In genomic region chr11:102945306-102946264, GRCm38 (mm10) we compare ENCODE assay signal across 9 mouse cellular contexts. TPM values are rescaled to one million over a fixed set of nuclear protein-coding genes. Genes with fewer than 3 reads are reported as not detected.
DNase-seq lines count a peak whose midpoint lies in the region; ATAC-seq and TF ChIP-seq lines count a peak whose summit lies in the region.
"Had no signal": no experiment of that assay in that cellular context is flagged by ENCODE, and none has a peak within 500 bp of the region (broad histone marks: within the 10 kb centered on the region; RNA-seq: fewer than 3 reads in every experiment).

No protein-coding gene starts in this region.

- intact Hi-C loops in heart, postnatal 14 days (cut with DNase I): loop anchor here (5.0 kb wide), 1 partner anchor 47 kb away; no protein-coding TSS in a partner anchor

- H3K36me3 ChIP-seq in heart, embryonic 14.5 days (ENCODE audit: control insufficient read depth, insufficient read depth, low read length): no peaks in the 10 kb centered on the region
- H3K36me3 ChIP-seq in hindbrain, embryonic 15.5 days: no peaks in the 10 kb centered on the region
- no peaks in the 10 kb centered on the region for H3K36me3 ChIP-seq in midbrain, postnatal 0 days (ENCODE audit: insufficient read depth, low read length)
- H3K36me3 ChIP-seq: G1E had no signal

- H3K9ac ChIP-seq in heart, embryonic 14.5 days (ENCODE audit: low read length): peak overlapping the region; percentile 44; the same call in 1 of the 2 replicates
- H3K9ac ChIP-seq in hindbrain, embryonic 15.5 days: peak overlapping the region; percentile 20; the same call in 1 of the 2 replicates
- H3K9ac ChIP-seq in midbrain, postnatal 0 days (replicated peaks; ENCODE audit: low read length, poor library complexity, severe bottlenecking): no peak overlapping the region

- TF ChIP-seq POLR2A in bone marrow, adult 2 months (IDR thresholded peaks at IDR 0.05; ENCODE audit: borderline replicate concordance, control insufficient read depth, low read depth, low read length): no peak

- no peak for DNase-seq in heart, postnatal 14 days
- DNase-seq in midbrain, postnatal 0 days (ENCODE audit: low spot score): no peak
- DNase-seq in adrenal gland, postnatal 14 days: no peak
- no peak for DNase-seq in layer of hippocampus, postnatal 36 days
- no peak for DNase-seq in right cerebral cortex, adult 2 months (ENCODE audit: low spot score in 2 of 2)

- H3K4me1 ChIP-seq in heart, embryonic 14.5 days (ENCODE audit: control insufficient read depth in 2 of 2, insufficient read depth in 2 of 2, low read length in 2 of 2): peaks cover 2 to 27% of the 10 kb centered on the region in 2 experiments
- H3K4me1 ChIP-seq in bone marrow, adult 2 months (ENCODE audit: control insufficient read depth, insufficient read depth, low read length): no peaks in the 10 kb centered on the region
- peaks cover 41% of the 10 kb centered on the region for H3K4me1 ChIP-seq in hindbrain, embryonic 15.5 days (replicated peaks)
- peaks cover 9% of the 10 kb centered on the region for H3K4me1 ChIP-seq in midbrain, postnatal 0 days (ENCODE audit: insufficient read depth, low read length)

- peaks cover 79% of the 10 kb centered on the region for H3K27me3 ChIP-seq in heart, embryonic 14.5 days (ENCODE audit: control insufficient read depth, insufficient read depth, low read length)
- peaks cover 67% of the 10 kb centered on the region for H3K27me3 ChIP-seq in hindbrain, embryonic 15.5 days
- peaks cover 49% of the 10 kb centered on the region for H3K27me3 ChIP-seq in midbrain, postnatal 0 days (ENCODE audit: insufficient read depth, low read length)

- TF ChIP-seq CTCF in bone marrow, adult 2 months (IDR thresholded peaks at IDR 0.05; ENCODE audit: control insufficient read depth, insufficient read depth, low read length): no peak
- no peak for TF ChIP-seq CTCF in midbrain, postnatal 0 days (IDR thresholded peaks at IDR 0.05)

- peak overlapping the region; percentile 4 to 41; a peak in 3 of 4 replicates for H3K4me3 ChIP-seq in heart, embryonic 14.5 days (ENCODE audit: control insufficient read depth in 1 of 2, insufficient read depth in 1 of 2, low read depth in 1 of 2, low read length in 2 of 2)
- H3K4me3 ChIP-seq in bone marrow, adult 2 months (replicated peaks; ENCODE audit: control insufficient read depth, low read depth, low read length): no peak overlapping the region
- peak overlapping the region; percentile 34 for H3K4me3 ChIP-seq in hindbrain, embryonic 15.5 days
- peak overlapping the region; percentile 39 for H3K4me3 ChIP-seq in midbrain, postnatal 0 days (ENCODE audit: low read depth, low read length)

- no peak for ATAC-seq in heart, embryonic 14.5 days (ENCODE audit: insufficient number of reproducible peaks, insufficient read depth, low FRiP score, low read depth)
- no peak for ATAC-seq in hindbrain, embryonic 15.5 days (ENCODE audit: low FRiP score, low read depth)
- ATAC-seq in midbrain, postnatal 0 days (ENCODE audit: low FRiP score): no peak

- no peaks in the 10 kb centered on the region for H3K9me3 ChIP-seq in heart, embryonic 14.5 days (ENCODE audit: control insufficient read depth, low read length)
- H3K9me3 ChIP-seq in hindbrain, embryonic 15.5 days: no peaks in the 10 kb centered on the region
- H3K9me3 ChIP-seq in midbrain, postnatal 0 days (ENCODE audit: low read length): no peaks in the 10 kb centered on the region

- peak overlapping the region; percentile 69 for H3K4me2 ChIP-seq in heart, embryonic 14.5 days (ENCODE audit: low read length)
- H3K4me2 ChIP-seq in hindbrain, embryonic 15.5 days: peak overlapping the region; percentile 56
- H3K4me2 ChIP-seq in midbrain, postnatal 0 days (ENCODE audit: low read depth, low read length, poor library complexity, severe bottlenecking): peak overlapping the region; percentile 59

- WGBS in heart, embryonic 14.5 days: 3% methylated on average over 52 of the region's 54 CpGs
- 9% methylated on average over 54 of the region's 54 CpGs for WGBS in bone marrow, adult 2 months
- WGBS in hindbrain, embryonic 15.5 days: 2% methylated on average over 54 of the region's 54 CpGs
- 2% methylated on average over 54 of the region's 54 CpGs for WGBS in midbrain, postnatal 0 days

- no peak overlapping the region for H3K27ac ChIP-seq in heart, embryonic 14.5 days (replicated peaks in 1 of 2; ENCODE audit: control insufficient read depth in 1 of 2, insufficient read depth in 1 of 2, low read depth in 2 of 2, low read length in 2 of 2)
- peak overlapping the region; percentile 11; the same call in 1 of the 2 replicates for H3K27ac ChIP-seq in bone marrow, adult 2 months (ENCODE audit: control insufficient read depth, insufficient read depth, low read depth, low read length, poor library complexity)
- no peak overlapping the region for H3K27ac ChIP-seq in hindbrain, embryonic 15.5 days (replicated peaks)
- no peak overlapping the region for H3K27ac ChIP-seq in midbrain, postnatal 0 days (ENCODE audit: low read depth, low read length)

RNA-seq across cellular contexts. Expression of gene C1ql1, which starts 0.9 kb away (rescaled TPM):
- polyA plus RNA-seq in heart, embryonic 14.5 days (2014; fragmentation: Nextera tagmentation; extraction: Ambion mirVana): 0.71 and 1.5 TPM in 2 replicates
- under 1 TPM; 0.19 to 0.20 TPM for total RNA-seq in heart, postnatal 14 days (2021)
- polyA plus RNA-seq in bone marrow, adult 2 months (2011; ENCODE audit: insufficient read depth, insufficient read length, low replicate concordance, missing spikeins): not detected in 2 replicates
- polyA plus RNA-seq in hindbrain, embryonic 15.5 days (2015; fragmentation: Nextera tagmentation; extraction: Ambion mirVana): 9.8 and 11.1 TPM in 2 replicates
- 45.6 and 52.8 TPM in 2 replicates for total RNA-seq in midbrain, postnatal 0 days (2014; rRNA removed)
- polyA plus RNA-seq in midbrain, postnatal 0 days (2015; fragmentation: Nextera tagmentation; extraction: Ambion mirVana): 15.8 and 16.9 TPM in 2 replicates
- total RNA-seq in adrenal gland, postnatal 14 days (2021): 35.3 TPM in 2 replicates
- total RNA-seq in layer of hippocampus, postnatal 36 days (2021): 10 to 100 TPM; 16.2 to 18.2 TPM
- total RNA-seq: G1E had no signal
- polyA plus RNA-seq: G1E had no signal

RNA-seq across cellular contexts. Expression of gene Kif18b, which starts 20.7 kb away (rescaled TPM):
- 4.2 and 4.7 TPM in 2 replicates for polyA plus RNA-seq in heart, embryonic 14.5 days (2014; fragmentation: Nextera tagmentation; extraction: Ambion mirVana)
- 1 to 10 TPM; 2.1 to 3.3 TPM for total RNA-seq in heart, postnatal 14 days (2021)
- polyA plus RNA-seq in bone marrow, adult 2 months (2011; ENCODE audit: insufficient read depth, insufficient read length, low replicate concordance, missing spikeins): 32.8 and 37.0 TPM in 2 replicates
- 2.1 and 3.6 TPM in 2 replicates for polyA plus RNA-seq in hindbrain, embryonic 15.5 days (2015; fragmentation: Nextera tagmentation; extraction: Ambion mirVana)
- total RNA-seq in midbrain, postnatal 0 days (2014; rRNA removed): 3.8 and 6.3 TPM in 2 replicates
- 0.46 and 0.60 TPM in 2 replicates for polyA plus RNA-seq in midbrain, postnatal 0 days (2015; fragmentation: Nextera tagmentation; extraction: Ambion mirVana)
- 6.9 and 8.6 TPM in 2 replicates for total RNA-seq in adrenal gland, postnatal 14 days (2021)
- total RNA-seq in layer of hippocampus, postnatal 36 days (2021): under 1 TPM; 0.27 to 0.40 TPM

RNA-seq across cellular contexts. Expression of gene Gfap, which starts 44.9 kb away (rescaled TPM):
- 0.15 TPM in 1 of 2 replicates, not detected in the other for polyA plus RNA-seq in heart, embryonic 14.5 days (2014; fragmentation: Nextera tagmentation; extraction: Ambion mirVana)
- under 1 TPM; 0.15 to 0.36 TPM for total RNA-seq in heart, postnatal 14 days (2021)
- 8.1 and 11.4 TPM in 2 replicates for polyA plus RNA-seq in bone marrow, adult 2 months (2011; ENCODE audit: insufficient read depth, insufficient read length, low replicate concordance, missing spikeins)
- 1.8 and 1.9 TPM in 2 replicates for polyA plus RNA-seq in hindbrain, embryonic 15.5 days (2015; fragmentation: Nextera tagmentation; extraction: Ambion mirVana)
- 19.5 and 36.4 TPM in 2 replicates for total RNA-seq in midbrain, postnatal 0 days (2014; rRNA removed)
- 20.6 and 24.3 TPM in 2 replicates for polyA plus RNA-seq in midbrain, postnatal 0 days (2015; fragmentation: Nextera tagmentation; extraction: Ambion mirVana)
- total RNA-seq in adrenal gland, postnatal 14 days (2021): 0.68 and 1.2 TPM in 2 replicates
- 100 to 1,000 TPM; 275 to 320 TPM for total RNA-seq in layer of hippocampus, postnatal 36 days (2021)
- total RNA-seq: G1E had no signal
- polyA plus RNA-seq: G1E had no signal

Comparison
In these comparisons a context has a peak if more than half of its experiments do, and no peak if none do; other contexts are left out.
1. RNA of gene C1ql1, which starts 0.9 kb away (total RNA-seq): 45.6 to 52.8 TPM in midbrain, postnatal 0 days, 35.3 TPM in adrenal gland, postnatal 14 days and 16.2 to 18.2 TPM in layer of hippocampus, postnatal 36 days; 0.19 to 0.20 TPM in heart, postnatal 14 days; every median in the first group is over 10 times any median in the second.
2. Peak in every context shown above with its lines, with median percentiles within 50 percentile points of each other: H3K4me2 ChIP-seq.